Mouse (Mus musculus) liver, embryonic 13.5 days (tissue): ENCODE results near the gene Dnajb14. TPM values are rescaled to one million over a fixed set of nuclear protein-coding genes. Genes with fewer than 3 reads are reported as not detected.

Experiments
- ATAC-seq: fragments of 200-750 bp; cut with Nextera tagmentation; 2 replicates; pipeline ENCODE4 v1.8.0; 2017; ENCODE audit warnings: low read depth, mild to moderate bottlenecking, moderate number of reproducible peaks, moderate library complexity
- DNase-seq: peaks from one replicate; pipeline ENCODE4 v3.0.0; 2022
- H3K27ac ChIP-seq: fragments of 300-500 bp; sonication (generic); 2 replicates; pipeline ENCODE4 v1.5.1; 2015; ENCODE audit warnings: moderate library complexity, mild to moderate bottlenecking, inconsistent platforms
- H3K27me3 ChIP-seq: fragments of 300-500 bp; sonication (generic); 2 replicates; pipeline ENCODE4 v1.6.1; 2015; ENCODE audit warnings: mild to moderate bottlenecking, inconsistent platforms
- H3K36me3 ChIP-seq: fragments of 300-500 bp; sonication (generic); 2 replicates; pipeline ENCODE4 v1.6.1; 2015; ENCODE audit warnings: mild to moderate bottlenecking, inconsistent platforms
- H3K4me1 ChIP-seq: fragments of 300-500 bp; sonication (generic); replicated peaks from 2 replicates; pipeline ENCODE4 v1.6.1; 2015; ENCODE audit warnings: inconsistent platforms
- H3K4me2 ChIP-seq: fragments of 300-500 bp; sonication (generic); 2 replicates; pipeline ENCODE4 v1.6.1; 2015; ENCODE audit warnings: inconsistent platforms, mild to moderate bottlenecking, moderate library complexity
- H3K4me3 ChIP-seq: fragments of 300-500 bp; sonication (generic); replicated peaks from 2 replicates; pipeline ENCODE4 v1.5.1; 2015; ENCODE audit warnings: mild to moderate bottlenecking, inconsistent platforms
- H3K9ac ChIP-seq: fragments of 300-500 bp; sonication (generic); 2 replicates; pipeline ENCODE4 v1.6.1; 2015; ENCODE audit warnings: mild to moderate bottlenecking, inconsistent platforms
- H3K9me3 ChIP-seq: fragments of 300-500 bp; sonication (generic); replicated peaks from 2 replicates; pipeline ENCODE4 v1.6.1; 2016; ENCODE audit warnings: inconsistent platforms
- WGBS: fragments of 180-500 bp; shearing (Covaris S2); methylation state at CpG from one replicate; pipeline ENCODE4 v1.1.7; 2015; ENCODE audit not compliant: insufficient replicate concordance; 5-methylcytosine and 5-hydroxymethylcytosine counted together
- polyA plus RNA-seq: library from polyadenylated mRNA; unstranded; fragments of >200 nt; fragmentation: Nextera tagmentation; extraction: Ambion mirVana; gene quantifications from 2 replicates; pipeline ENCODE4 v1.2.1, GENCODE M21; 2015

Dnajb14 gene
- polyA plus RNA-seq, 1 experiment from 2014 or later: 5.7 TPM

- H3K27me3 ChIP-seq: no peaks in the 10 kb centered on the region
- peaks cover 13% of the 10 kb centered on the region for H3K36me3 ChIP-seq
- H3K4me3 ChIP-seq: peak within 1 kb of the TSS; percentile 91
- H3K4me1 ChIP-seq: peaks cover 36% of the 10 kb centered on the region
- peak; percentile 87 for ATAC-seq
- H3K4me2 ChIP-seq: peak within 1 kb of the TSS; percentile 77
- under 1% methylated on average over 104 of the region's 115 CpGs for WGBS
- peak within 1 kb of the TSS; percentile 97 for H3K27ac ChIP-seq
- peak within 1 kb of the TSS; percentile 99 for H3K9ac ChIP-seq
- peak; percentile 98 for DNase-seq
- no peaks in the 10 kb centered on the region for H3K9me3 ChIP-seq
Measured at GRCm38 (mm10) chr3:137864124-137864987, 3.1 kb upstream of the Dnajb14 start, which contains the start of gene H2afz. Gene H2afz, plus strand, starts transcription at chr3:137864487.

GRCm38 (mm10) chr3:137864988-137865982, 2.2 kb upstream of the Dnajb14 start:
- Histone ChIP-seq H3K4me1 (peaks cover 37% of the 10 kb centered on the region), H3K9ac (peak overlapping the region; percentile 99), H3K4me3 (peak overlapping the region; percentile 91), H3K9me3 (no peaks in the 10 kb centered on the region), H3K4me2 (peak overlapping the region; percentile 77), H3K27ac (peak overlapping the region; percentile 97), H3K36me3 (peaks cover 13% of the 10 kb centered on the region), H3K27me3 (no peaks in the 10 kb centered on the region)
- WGBS: under 1% methylated on average over 74 of the region's 74 CpGs
- peak; percentile 88 for DNase-seq
- ATAC-seq: peak; percentile 45

- Histone ChIP-seq H3K4me2 (peak overlapping the region; percentile 98), H3K9me3 (no peaks in the 10 kb centered on the region), H3K4me1 (peaks cover 33% of the 10 kb centered on the region), H3K27me3 (no peaks in the 10 kb centered on the region), H3K27ac (peak overlapping the region; percentile 97), H3K36me3 (peaks cover 13% of the 10 kb centered on the region), H3K4me3 (peak overlapping the region; percentile 88), H3K9ac (peak overlapping the region; percentile 97)
- WGBS: 0% methylated on average over 2 of the region's 2 CpGs
- DNase-seq: no peak
- no peak for ATAC-seq
Measured at GRCm38 (mm10) chr3:137867133-137867436, 390 bp upstream of the Dnajb14 start.

- H3K9me3 ChIP-seq: no peaks in the 10 kb centered on the region
- H3K36me3 ChIP-seq: peaks cover 13% of the 10 kb centered on the region
- peak; percentile 16 for ATAC-seq
- H3K27me3 ChIP-seq: no peaks in the 10 kb centered on the region
- H3K9ac ChIP-seq: peak overlapping the region; percentile 97
- 3% methylated on average over 25 of the region's 26 CpGs for WGBS
- peak overlapping the region; percentile 98 for H3K4me2 ChIP-seq
- peak overlapping the region; percentile 88 for H3K4me3 ChIP-seq
- H3K4me1 ChIP-seq: peaks cover 30% of the 10 kb centered on the region
- no peak for DNase-seq
- H3K27ac ChIP-seq: peak overlapping the region; percentile 97
Measured at GRCm38 (mm10) chr3:137868094-137868913, 829 bp downstream of the Dnajb14 start.

GRCm38 (mm10) chr3:137869395-137869794, 1.9 kb downstream of the Dnajb14 start:
- H3K9ac ChIP-seq: no peak overlapping the region
- no peak overlapping the region for H3K4me3 ChIP-seq
- DNase-seq (no peak), ATAC-seq (no peak)
- H3K27ac ChIP-seq: no peak overlapping the region
- 0 out of 2 replicates have a peak overlapping the region, but pooled peaks have one; percentile 30 for H3K4me2 ChIP-seq
- H3K27me3 ChIP-seq: no peaks in the 10 kb centered on the region
- WGBS: 89% methylated on average over 9 of the region's 9 CpGs
- peaks cover 26% of the 10 kb centered on the region for H3K4me1 ChIP-seq
- H3K9me3 ChIP-seq: no peaks in the 10 kb centered on the region
- H3K36me3 ChIP-seq: peaks cover 13% of the 10 kb centered on the region

- no peak overlapping the region for H3K4me3 ChIP-seq
- DNase-seq (no peak), ATAC-seq (no peak)
- H3K4me1 ChIP-seq: peaks cover 14% of the 10 kb centered on the region
- H3K9me3 ChIP-seq: no peaks in the 10 kb centered on the region
- no peak overlapping the region for H3K9ac ChIP-seq
- no peak overlapping the region for H3K4me2 ChIP-seq
- 40% methylated on average over 3 of the region's 3 CpGs for WGBS
- no peaks in the 10 kb centered on the region for H3K36me3 ChIP-seq
- H3K27ac ChIP-seq: no peak overlapping the region
- H3K27me3 ChIP-seq: no peaks in the 10 kb centered on the region
Measured at GRCm38 (mm10) chr3:137879313-137879712, 11.8 kb downstream of the Dnajb14 start.

GRCm38 (mm10) chr3:137880109-137880748, 12.8 kb downstream of the Dnajb14 start:
- ATAC-seq: no peak
- H3K4me1 ChIP-seq: peaks cover 14% of the 10 kb centered on the region
- no peak overlapping the region for H3K4me3 ChIP-seq
- no peaks in the 10 kb centered on the region for H3K9me3 ChIP-seq
- 0 out of 2 replicates have a peak overlapping the region, but pooled peaks have one; percentile 2 for H3K27ac ChIP-seq
- no peak overlapping the region for H3K9ac ChIP-seq
- H3K36me3 ChIP-seq: peaks cover 3% of the 10 kb centered on the region; the same call in 1 of the 2 replicates
- 70% methylated on average over 4 of the region's 4 CpGs for WGBS
- no peak for DNase-seq
- no peak overlapping the region for H3K4me2 ChIP-seq
- no peaks in the 10 kb centered on the region for H3K27me3 ChIP-seq

GRCm38 (mm10) chr3:137881093-137881492, 13.6 kb downstream of the Dnajb14 start:
- H3K4me3 ChIP-seq: no peak overlapping the region
- ATAC-seq (no peak), DNase-seq (no peak)
- no peak overlapping the region for H3K4me2 ChIP-seq
- H3K36me3 ChIP-seq: peaks cover 4% of the 10 kb centered on the region; the same call in 1 of the 2 replicates
- peaks cover 14% of the 10 kb centered on the region for H3K4me1 ChIP-seq
- H3K27ac ChIP-seq: no peak overlapping the region
- H3K9ac ChIP-seq: no peak overlapping the region
- H3K9me3 ChIP-seq: no peaks in the 10 kb centered on the region
- H3K27me3 ChIP-seq: no peaks in the 10 kb centered on the region
- WGBS: 82% methylated on average over 5 of the region's 5 CpGs

- Histone ChIP-seq H3K36me3 (peaks cover 20% of the 10 kb centered on the region), H3K9ac (no peak overlapping the region), H3K4me1 (peaks cover 10% of the 10 kb centered on the region), H3K27ac (no peak overlapping the region), H3K4me2 (no peak overlapping the region), H3K4me3 (no peak overlapping the region), H3K27me3 (no peaks in the 10 kb centered on the region), H3K9me3 (no peaks in the 10 kb centered on the region)
- DNase-seq (no peak), ATAC-seq (no peak)
- WGBS: 73% methylated on average over 7 of the region's 7 CpGs
Measured at GRCm38 (mm10) chr3:137887961-137888360, 20.5 kb downstream of the Dnajb14 start.

- no peak overlapping the region for H3K9ac ChIP-seq
- H3K9me3 ChIP-seq: no peaks in the 10 kb centered on the region
- no peaks in the 10 kb centered on the region for H3K27me3 ChIP-seq
- H3K27ac ChIP-seq: no peak overlapping the region
- no peak overlapping the region for H3K4me3 ChIP-seq
- no peak for ATAC-seq
- H3K36me3 ChIP-seq: peaks cover 33% of the 10 kb centered on the region
- H3K4me1 ChIP-seq: peaks cover 10% of the 10 kb centered on the region
- H3K4me2 ChIP-seq: no peak overlapping the region
- no peak for DNase-seq
- WGBS: 69% methylated on average over 3 of the region's 3 CpGs
Measured at GRCm38 (mm10) chr3:137891089-137891488, 23.6 kb downstream of the Dnajb14 start.
